In the genomic region with DNA sequence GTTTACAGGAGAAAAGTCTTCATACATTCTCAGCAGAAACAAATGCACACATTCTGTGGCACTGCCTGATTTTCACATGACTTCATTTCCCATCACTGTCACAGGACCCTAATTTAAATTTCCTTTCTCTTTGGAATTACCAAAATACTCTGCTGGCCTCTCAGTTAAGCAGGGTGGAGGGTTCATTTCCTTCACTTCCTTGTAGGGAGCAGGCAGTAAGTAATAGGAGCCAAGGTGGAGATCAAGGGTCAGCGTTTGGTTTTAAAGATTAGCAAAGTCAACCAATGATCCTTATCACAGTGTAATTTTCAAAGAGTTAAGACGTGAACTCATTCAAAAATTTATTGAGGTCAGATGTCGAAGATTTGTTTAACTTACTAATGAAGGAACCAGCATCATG, we compare ENCODE assay signal across 21 mouse cellular contexts.
"Had no signal": no experiment of that assay in that cellular context is flagged by ENCODE, and none has a peak within 500 bp of the region (broad histone marks: within the 10 kb centered on the region; RNA-seq: fewer than 3 reads in every experiment).

No protein-coding gene starts in this region.

- H3K27ac ChIP-seq: heart, embryonic 10.5 days; hindbrain, embryonic 13.5 days; hindbrain, embryonic 15.5 days; hindbrain, postnatal 0 days; kidney, postnatal 0 days; limb, embryonic 10.5 days; limb, embryonic 12.5 days; liver, embryonic 13.5 days; liver, embryonic 15.5 days had no signal

- H3K4me2 ChIP-seq: heart, embryonic 12.5 days; hindbrain, embryonic 13.5 days; hindbrain, embryonic 15.5 days; limb, embryonic 12.5 days; liver, embryonic 11.5 days; liver, embryonic 13.5 days; liver, embryonic 15.5 days had no signal

- H3K4me1 ChIP-seq: hindbrain, embryonic 13.5 days; hindbrain, embryonic 15.5 days; limb, embryonic 10.5 days; limb, embryonic 12.5 days; liver, embryonic 13.5 days; liver, embryonic 15.5 days had no signal

- H3K9me3 ChIP-seq: heart, embryonic 10.5 days; heart, embryonic 12.5 days; hindbrain, embryonic 13.5 days; hindbrain, embryonic 15.5 days; limb, embryonic 10.5 days; limb, embryonic 12.5 days; liver, embryonic 13.5 days; liver, embryonic 15.5 days had no signal

- DNase-seq: forebrain, postnatal 0 days; gastrocnemius, postnatal 14 days; gastrocnemius, postnatal 36 days; heart, adult 18-20 months; heart, postnatal 10 days; heart, postnatal 36 days; kidney, adult 11 months; layer of hippocampus, postnatal 36 days; liver; liver, embryonic 13.5 days; liver, postnatal 0 days had no signal

- H3K9ac ChIP-seq: forebrain, postnatal 0 days; heart, embryonic 12.5 days; hindbrain, embryonic 13.5 days; hindbrain, embryonic 15.5 days; limb, embryonic 12.5 days; liver, embryonic 13.5 days; liver, embryonic 15.5 days; liver, postnatal 0 days had no signal

- H3K36me3 ChIP-seq: heart, embryonic 10.5 days; heart, embryonic 12.5 days; hindbrain, embryonic 13.5 days; hindbrain, embryonic 15.5 days; limb, embryonic 10.5 days; limb, embryonic 12.5 days; liver, embryonic 13.5 days; liver, embryonic 15.5 days had no signal

- H3K4me3 ChIP-seq: heart, embryonic 10.5 days; heart, embryonic 12.5 days; hindbrain, embryonic 13.5 days; hindbrain, embryonic 15.5 days; limb, embryonic 10.5 days; limb, embryonic 12.5 days; liver, embryonic 13.5 days; liver, embryonic 15.5 days had no signal

- ATAC-seq: forebrain, postnatal 0 days; hindbrain, postnatal 0 days; liver, postnatal 0 days had no signal
